ENCODE assay signal across 4 mouse cellular contexts in genomic region chr4:43596597-43596996, GRCm38 (mm10). TPM values are rescaled to one million over a fixed set of nuclear protein-coding genes. Genes with fewer than 3 reads are reported as not detected.
"Had no signal": no experiment of that assay in that cellular context is flagged by ENCODE, and none has a peak within 500 bp of the region (broad histone marks: within the 10 kb centered on the region; RNA-seq: fewer than 3 reads in every experiment).

No protein-coding gene starts in this region.

RNA-seq across cellular contexts. Expression of gene Msmp, which starts 12.3 kb away (rescaled TPM):
- polyA plus RNA-seq: cerebellum, adult 2 months; embryonic facial prominence, embryonic 11.5 days; erythroblast, embryonic 14.5 days; frontal cortex, adult 2 months had no signal
